Mouse (Mus musculus): ENCODE results near the gene Nfxl1. TPM values are rescaled to one million over a fixed set of nuclear protein-coding genes. Genes with fewer than 3 reads are reported as not detected.
A peak's percentile ranks its signal among the peaks of the same experiment; 100 is the strongest.
"Not testable (repeated sequence)": the region's sequence is repeated elsewhere in the genome, so short reads cannot be mapped to it uniquely, and the experiment has no call there.

The Nfxl1 gene
- polyA plus RNA-seq, 1 experiment from 2014 or later = 20.9 TPM

- not testable (repeated sequence) for H3K27ac ChIP-seq (replicated peaks; ENCODE audit: low read depth, low read length); H3K36me3 ChIP-seq (ENCODE audit: control insufficient read depth, insufficient read depth, low read length); H3K9me3 ChIP-seq (ENCODE audit: control insufficient read depth, low read length); H3K4me1 ChIP-seq (ENCODE audit: control insufficient read depth, insufficient read depth, low read length); H3K27me3 ChIP-seq (replicated peaks; ENCODE audit: control insufficient read depth, insufficient read depth, low read length); H3K4me3 ChIP-seq (ENCODE audit: low read depth, low read length); H3K9ac ChIP-seq (ENCODE audit: low read depth, low read length)
- peak overlapping the region; percentile 72 for H3K4me2 ChIP-seq (ENCODE audit: low read depth, low read length)
- peak; percentile 69 for ATAC-seq (ENCODE audit: low read depth)
- DNase-seq (ENCODE audit: low spot score) = peak; percentile 65
- WGBS = 36% methylated on average over 10 of the region's 10 CpGs
Observed at GRCm38 (mm10) chr5:72579599-72579998, 20.1 kb upstream of the Nfxl1 start.

GRCm38 (mm10) chr5:72565621-72566020 is 6.1 kb upstream of the Nfxl1 start:
- H3K27ac ChIP-seq (replicated peaks; ENCODE audit: low read depth, low read length) = no peak overlapping the region
- no peak overlapping the region for H3K4me3 ChIP-seq (ENCODE audit: low read depth, low read length)
- ATAC-seq (ENCODE audit: low read depth) (no peak), DNase-seq (ENCODE audit: low spot score) (no peak)
- no peaks in the 10 kb centered on the region for H3K36me3 ChIP-seq (ENCODE audit: control insufficient read depth, insufficient read depth, low read length)
- peaks cover 10% of the 10 kb centered on the region; the same call in 1 of the 2 replicates for H3K9me3 ChIP-seq (ENCODE audit: control insufficient read depth, low read length)
- no peak overlapping the region for H3K4me2 ChIP-seq (ENCODE audit: low read depth, low read length)
- H3K4me1 ChIP-seq (ENCODE audit: control insufficient read depth, insufficient read depth, low read length) = no peaks in the 10 kb centered on the region
- H3K27me3 ChIP-seq (replicated peaks; ENCODE audit: control insufficient read depth, insufficient read depth, low read length) = no peaks in the 10 kb centered on the region
- H3K9ac ChIP-seq (ENCODE audit: low read depth, low read length) = no peak overlapping the region
- WGBS = 79% methylated on average over 5 of the region's 5 CpGs

- H3K4me1 ChIP-seq (ENCODE audit: control insufficient read depth, insufficient read depth, low read length); ATAC-seq (ENCODE audit: low read depth); H3K9ac ChIP-seq (ENCODE audit: low read depth, low read length); H3K9me3 ChIP-seq (ENCODE audit: control insufficient read depth, low read length); H3K4me2 ChIP-seq (ENCODE audit: low read depth, low read length); H3K27ac ChIP-seq (replicated peaks; ENCODE audit: low read depth, low read length); H3K4me3 ChIP-seq (ENCODE audit: low read depth, low read length); H3K27me3 ChIP-seq (replicated peaks; ENCODE audit: control insufficient read depth, insufficient read depth, low read length); H3K36me3 ChIP-seq (ENCODE audit: control insufficient read depth, insufficient read depth, low read length); DNase-seq (ENCODE audit: low spot score): not testable (repeated sequence)
- 86% methylated on average over 2 of the region's 2 CpGs for WGBS
Observed at GRCm38 (mm10) chr5:72563183-72563582, 3.7 kb upstream of the Nfxl1 start.

- 70% methylated on average over 3 of the region's 3 CpGs for WGBS
Observed at GRCm38 (mm10) chr5:72560976-72561628, 1.6 kb upstream of the Nfxl1 start.

GRCm38 (mm10) chr5:72558716-72559526 is 563 bp downstream of the Nfxl1 start:
- Histone ChIP-seq H3K27ac (replicated peaks; ENCODE audit: low read depth, low read length) (peak overlapping the region; percentile 58; the same call in 1 of the 2 replicates), H3K36me3 (ENCODE audit: control insufficient read depth, insufficient read depth, low read length) (peaks cover 15% of the 10 kb centered on the region), H3K9ac (ENCODE audit: low read depth, low read length) (peak overlapping the region; percentile 90), H3K27me3 (replicated peaks; ENCODE audit: control insufficient read depth, insufficient read depth, low read length) (no peaks in the 10 kb centered on the region), H3K9me3 (ENCODE audit: control insufficient read depth, low read length) (no peaks in the 10 kb centered on the region), H3K4me2 (ENCODE audit: low read depth, low read length) (peak overlapping the region; percentile 69), H3K4me3 (ENCODE audit: low read depth, low read length) (peak overlapping the region; percentile 93), H3K4me1 (ENCODE audit: control insufficient read depth, insufficient read depth, low read length) (0 out of 2 replicates have a peak, but pooled peaks cover 6% of the 10 kb centered on the region)
- ATAC-seq (ENCODE audit: low read depth) (peak; percentile 72), DNase-seq (ENCODE audit: low spot score) (peak; percentile 17)
- under 1% methylated on average over 42 of the region's 57 CpGs for WGBS

More at GRCm38 (mm10) chr5:72560976-72561628, 1.6 kb upstream of the Nfxl1 start:
- Histone ChIP-seq H3K27me3 (replicated peaks; ENCODE audit: control insufficient read depth, insufficient read depth, low read length) (no peaks in the 10 kb centered on the region), H3K9me3 (ENCODE audit: control insufficient read depth, low read length) (no peaks in the 10 kb centered on the region), H3K9ac (ENCODE audit: low read depth, low read length) (no peak overlapping the region), H3K4me2 (ENCODE audit: low read depth, low read length) (no peak overlapping the region), H3K4me3 (ENCODE audit: low read depth, low read length) (no peak overlapping the region), H3K27ac (replicated peaks; ENCODE audit: low read depth, low read length) (no peak overlapping the region), H3K4me1 (ENCODE audit: control insufficient read depth, insufficient read depth, low read length) (0 out of 2 replicates have a peak, but pooled peaks cover 6% of the 10 kb centered on the region), H3K36me3 (ENCODE audit: control insufficient read depth, insufficient read depth, low read length) (0 out of 2 replicates have a peak, but pooled peaks cover 3% of the 10 kb centered on the region)
- ATAC-seq (ENCODE audit: low read depth) (no peak), DNase-seq (ENCODE audit: low spot score) (no peak)

- no peak for ATAC-seq (ENCODE audit: low read depth)
- Histone ChIP-seq H3K27ac (replicated peaks; ENCODE audit: low read depth, low read length) (no peak overlapping the region), H3K9ac (ENCODE audit: low read depth, low read length) (no peak overlapping the region), H3K36me3 (ENCODE audit: control insufficient read depth, insufficient read depth, low read length) (peaks cover 29% of the 10 kb centered on the region), H3K27me3 (replicated peaks; ENCODE audit: control insufficient read depth, insufficient read depth, low read length) (no peaks in the 10 kb centered on the region), H3K4me2 (ENCODE audit: low read depth, low read length) (no peak overlapping the region), H3K4me1 (ENCODE audit: control insufficient read depth, insufficient read depth, low read length) (0 out of 2 replicates have a peak, but pooled peaks cover 6% of the 10 kb centered on the region), H3K4me3 (ENCODE audit: low read depth, low read length) (no peak overlapping the region), H3K9me3 (ENCODE audit: control insufficient read depth, low read length) (no peaks in the 10 kb centered on the region)
- WGBS = 71% methylated on average over 3 of the region's 3 CpGs
- no peak for DNase-seq (ENCODE audit: low spot score)
Observed at GRCm38 (mm10) chr5:72556245-72556644, 3.2 kb downstream of the Nfxl1 start.

GRCm38 (mm10) chr5:72551209-72551608 is 8.3 kb downstream of the Nfxl1 start:
- no peaks in the 10 kb centered on the region for H3K9me3 ChIP-seq (ENCODE audit: control insufficient read depth, low read length)
- H3K4me2 ChIP-seq (ENCODE audit: low read depth, low read length) = no peak overlapping the region
- ATAC-seq (ENCODE audit: low read depth) (no peak), DNase-seq (ENCODE audit: low spot score) (no peak)
- H3K36me3 ChIP-seq (ENCODE audit: control insufficient read depth, insufficient read depth, low read length) = peaks cover 33% of the 10 kb centered on the region
- WGBS = 90% methylated on average over 3 of the region's 3 CpGs
- no peak overlapping the region for H3K4me3 ChIP-seq (ENCODE audit: low read depth, low read length)
- no peaks in the 10 kb centered on the region for H3K27me3 ChIP-seq (replicated peaks; ENCODE audit: control insufficient read depth, insufficient read depth, low read length)
- H3K27ac ChIP-seq (replicated peaks; ENCODE audit: low read depth, low read length) = no peak overlapping the region
- H3K4me1 ChIP-seq (ENCODE audit: control insufficient read depth, insufficient read depth, low read length) = no peaks in the 10 kb centered on the region
- H3K9ac ChIP-seq (ENCODE audit: low read depth, low read length) = no peak overlapping the region

GRCm38 (mm10) chr5:72528896-72529295 is 30.6 kb downstream of the Nfxl1 start:
- Histone ChIP-seq H3K36me3 (ENCODE audit: control insufficient read depth, insufficient read depth, low read length) (peaks cover 58% of the 10 kb centered on the region), H3K27me3 (replicated peaks; ENCODE audit: control insufficient read depth, insufficient read depth, low read length) (no peaks in the 10 kb centered on the region)

More at GRCm38 (mm10) chr5:72528896-72529295, 30.6 kb downstream of the Nfxl1 start:
- no peaks in the 10 kb centered on the region for H3K9me3 ChIP-seq (ENCODE audit: control insufficient read depth, low read length)
- no peak overlapping the region for H3K9ac ChIP-seq (ENCODE audit: low read depth, low read length)
- ATAC-seq (ENCODE audit: low read depth) = no peak
- 92% methylated on average over 3 of the region's 3 CpGs for WGBS
- H3K27ac ChIP-seq (replicated peaks; ENCODE audit: low read depth, low read length) = no peak overlapping the region
- no peak overlapping the region for H3K4me3 ChIP-seq (ENCODE audit: low read depth, low read length)
- DNase-seq (ENCODE audit: low spot score) = no peak
- H3K4me1 ChIP-seq (ENCODE audit: control insufficient read depth, insufficient read depth, low read length) = no peaks in the 10 kb centered on the region
- H3K4me2 ChIP-seq (ENCODE audit: low read depth, low read length) = no peak overlapping the region
